Mouse (Mus musculus) cortical plate, adult 2 months (tissue): ENCODE measurements at regions not wholly inside any gene's neighbourhood (a gene's known extent, or its start where the extent isn't known, plus 50 kb on each side); places are given as distances from the start of the nearest gene placed in this dataset.

ENCODE experiments used
- CTCF ChIP-seq: fragments of 200-500 bp; IDR thresholded peaks from 2 replicates; pipeline ENCODE4 v1.5.1; 2011; ENCODE audit warnings: mild to moderate bottlenecking, control low read depth, low read length; ENCODE audit not compliant: insufficient read depth; ENCODE audit errors: extremely low read depth
- POLR2A ChIP-seq: fragments of 200-500 bp; IDR thresholded peaks from 2 replicates; pipeline ENCODE4 v1.6.1; 2011; ENCODE audit warnings: mild to moderate bottlenecking, low read length, control low read depth; ENCODE audit not compliant: insufficient read depth; ENCODE audit errors: extremely low read depth

DNA sequence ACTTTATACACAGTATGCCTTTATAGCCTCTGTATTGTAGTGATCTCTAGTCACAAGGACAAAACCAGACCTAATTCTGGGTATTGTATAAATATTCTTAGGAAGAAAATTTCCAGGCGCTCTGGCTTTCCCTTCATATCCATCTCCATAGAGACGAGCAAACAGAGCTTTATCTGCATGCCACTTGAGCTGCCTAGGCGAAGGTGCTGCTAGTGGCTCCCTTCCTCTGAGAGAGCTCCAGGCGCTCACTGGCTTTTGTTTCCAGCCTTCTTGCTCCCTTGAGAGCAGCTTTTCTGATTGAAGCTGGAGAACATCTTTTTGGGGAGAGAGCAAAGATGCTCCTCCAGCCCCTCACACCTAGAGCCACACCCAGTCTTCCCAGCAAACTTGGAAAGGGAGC is 114.0 kb upstream of the Rmdn2 start:
- no peak for TF ChIP-seq POLR2A
- no peak for TF ChIP-seq CTCF
